Mouse (Mus musculus): ENCODE data around the gene Hmgxb4.

Hmgxb4 gene

DNA sequence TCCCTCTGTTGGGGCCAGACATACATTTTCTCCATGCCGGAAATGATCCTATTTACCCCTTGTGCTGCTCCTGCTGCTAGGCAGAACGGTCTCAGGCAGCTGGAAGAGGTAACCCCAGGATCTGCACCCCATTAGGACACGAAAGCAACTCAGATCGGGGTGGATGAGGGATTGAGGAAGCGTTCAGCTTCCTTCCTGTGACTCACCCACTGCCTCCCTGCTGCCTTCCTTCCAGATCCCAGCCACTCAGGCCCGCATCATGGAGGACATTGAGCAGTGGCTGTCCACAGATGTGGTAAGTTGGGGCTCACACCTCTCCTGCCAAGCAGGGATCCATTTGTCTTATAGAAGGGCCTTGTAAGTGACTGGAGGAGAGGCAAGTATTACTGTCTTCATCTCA is 74.1 kb downstream of the Hmgxb4 start:
- intact Hi-C loops (cut with DNase I) = no loop called here

GRCm38 (mm10) chr8:75070297-75070696 is 77.1 kb downstream of the Hmgxb4 start:
- intact Hi-C loops (cut with DNase I) = loop anchor here (2.0 kb wide), 1 partner anchor 149 kb away; no protein-coding TSS in a partner anchor

GRCm38 (mm10) chr8:75071627-75072346 is 78.6 kb downstream of the Hmgxb4 start:
- intact Hi-C loops (cut with DNase I) = loop anchor here (1.0 to 2.0 kb wide), 2 partner anchors 37 to 147 kb away; no protein-coding TSS in a partner anchor

DNA sequence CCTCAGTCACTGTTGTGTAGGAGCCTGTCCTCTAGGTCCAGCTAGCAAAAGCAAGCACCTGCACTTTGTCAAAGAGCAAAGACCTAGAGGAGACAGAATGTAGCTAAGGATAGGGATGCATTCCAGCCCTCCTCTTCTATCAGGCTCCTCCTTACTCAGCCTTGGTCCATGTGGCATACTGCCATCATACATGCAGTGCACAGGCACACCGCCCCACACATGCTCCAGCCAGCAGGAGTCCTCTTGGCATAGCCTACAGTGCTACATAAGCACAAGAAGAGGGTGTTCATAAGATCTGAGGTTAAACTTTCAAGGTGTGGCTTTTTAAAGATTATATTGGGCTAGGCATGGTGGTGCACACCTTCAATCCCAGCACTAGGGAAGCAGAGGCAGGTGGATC is 81.7 kb downstream of the Hmgxb4 start:
- intact Hi-C loops (cut with DNase I) = no loop called here

- intact Hi-C loops (cut with DNase I) = no loop called here
Measured at GRCm38 (mm10) chr8:75078215-75078614, 85.1 kb downstream of the Hmgxb4 start.

- intact Hi-C loops (cut with DNase I) = no loop called here
Measured at GRCm38 (mm10) chr8:75078851-75079250, 85.7 kb downstream of the Hmgxb4 start.
